Mouse (Mus musculus) heart, adult 8-10 months (tissue): ENCODE measurements at regions not wholly inside any gene's neighbourhood (a gene's known extent, or its start where the extent isn't known, plus 50 kb on each side); places are given as distances from the start of the nearest gene placed in this dataset.
A peak's percentile ranks its signal among the peaks of the same experiment; 100 is the strongest.

Source experiments
- DNase-seq: peaks from one replicate; pipeline ENCODE4 v3.0.0; 2022; ENCODE audit warnings: low spot score

- DNase-seq, result no peak
Observed at GRCm38 (mm10) chr5:111543721-111544495, 126.7 kb downstream of the Mn1 start.

GRCm38 (mm10) chr5:111553471-111554382 lies 136.6 kb downstream of the Mn1 start:
- DNase-seq, result no peak

GRCm38 (mm10) chr5:111554551-111555311 lies 137.6 kb downstream of the Mn1 start:
- DNase-seq, result no peak

GRCm38 (mm10) chr5:111555312-111555957 lies 138.3 kb downstream of the Mn1 start:
- DNase-seq, result no peak

GRCm38 (mm10) chr5:111555981-111556380 lies 138.8 kb downstream of the Mn1 start:
- DNase-seq, result no peak

GRCm38 (mm10) chr5:111560432-111560831 lies 143.3 kb downstream of the Mn1 start:
- DNase-seq, result peak; percentile 35

GRCm38 (mm10) chr5:111561301-111561700 lies 144.1 kb downstream of the Mn1 start:
- no peak for DNase-seq

- no peak for DNase-seq
Observed at GRCm38 (mm10) chr5:111570826-111571225, 153.7 kb downstream of the Mn1 start.

GRCm38 (mm10) chr5:111573265-111573873 lies 156.2 kb downstream of the Mn1 start:
- DNase-seq, result no peak

GRCm38 (mm10) chr5:111574219-111574840 lies 157.2 kb downstream of the Mn1 start:
- no peak for DNase-seq

- DNase-seq, result no peak
Observed at GRCm38 (mm10) chr5:111575376-111575775, 158.2 kb downstream of the Mn1 start.

- DNase-seq, result peak; percentile 42
Observed at GRCm38 (mm10) chr5:111577441-111577840, 156.3 kb upstream of the Gm26897 start.

- no peak for DNase-seq
Observed at GRCm38 (mm10) chr5:111578088-111578487, 155.6 kb upstream of the Gm26897 start.

- no peak for DNase-seq
Observed at GRCm38 (mm10) chr5:111578977-111579727, 154.6 kb upstream of the Gm26897 start.

GRCm38 (mm10) chr5:111580870-111581771 lies 152.6 kb upstream of the Gm26897 start:
- no peak for DNase-seq

- DNase-seq, result no peak
Observed at GRCm38 (mm10) chr5:111582004-111582403, 151.7 kb upstream of the Gm26897 start.

- no peak for DNase-seq
Observed at GRCm38 (mm10) chr5:111590619-111591081, 143.1 kb upstream of the Gm26897 start.

- no peak for DNase-seq
Observed at GRCm38 (mm10) chr5:111592807-111593206, 140.9 kb upstream of the Gm26897 start.

- DNase-seq, result no peak
Observed at GRCm38 (mm10) chr5:111594111-111594510, 139.6 kb upstream of the Gm26897 start.
